Mouse (Mus musculus): ENCODE results near the gene Srebf2. TPM values are rescaled to one million over a fixed set of nuclear protein-coding genes. Genes with fewer than 3 reads are reported as not detected.

Srebf2 gene
- total and polyA plus RNA-seq, 2 experiments from 2014 or later: 171 to 193 TPM

- peaks cover 27% of the 10 kb centered on the region for H3K27me3 ChIP-seq (ENCODE audit: insufficient read depth, low read length)
- H3K36me3 ChIP-seq (ENCODE audit: insufficient read depth): peaks cover 41% of the 10 kb centered on the region
- no peak overlapping the region for H3K9ac ChIP-seq
- 0 out of 2 replicates have a peak, but pooled peaks cover 3% of the 10 kb centered on the region for H3K4me1 ChIP-seq (ENCODE audit: insufficient read depth)
- H3K4me2 ChIP-seq (ENCODE audit: low read depth): no peak overlapping the region
- H3K4me3 ChIP-seq (ENCODE audit: low read depth, low read length): no peak overlapping the region
- ATAC-seq (no peak), DNase-seq (no peak)
- no peak for TF ChIP-seq CTCF (IDR thresholded peaks at IDR 0.05; ENCODE audit: low read depth)
- no peak overlapping the region for H3K27ac ChIP-seq (ENCODE audit: low read depth, low read length)
- WGBS: 19% methylated on average over 34 of the region's 34 CpGs
- no peaks in the 10 kb centered on the region for H3K9me3 ChIP-seq (ENCODE audit: low read length)
Observed at GRCm38 (mm10) chr15:82207105-82207459, 60.1 kb downstream of the Srebf2 start.

GRCm38 (mm10) chr15:82207504-82208219 lies 60.7 kb downstream of the Srebf2 start:
- Histone ChIP-seq H3K4me1 (ENCODE audit: insufficient read depth) (0 out of 2 replicates have a peak, but pooled peaks cover 3% of the 10 kb centered on the region), H3K9me3 (ENCODE audit: low read length) (no peaks in the 10 kb centered on the region), H3K4me2 (ENCODE audit: low read depth) (no peak overlapping the region), H3K36me3 (ENCODE audit: insufficient read depth) (peaks cover 35% of the 10 kb centered on the region), H3K9ac (no peak overlapping the region), H3K4me3 (ENCODE audit: low read depth, low read length) (no peak overlapping the region), H3K27me3 (ENCODE audit: insufficient read depth, low read length) (peaks cover 32% of the 10 kb centered on the region), H3K27ac (ENCODE audit: low read depth, low read length) (no peak overlapping the region)
- no peak for ATAC-seq
- 19% methylated on average over 30 of the region's 30 CpGs for WGBS
- no peak for DNase-seq
- TF ChIP-seq CTCF (IDR thresholded peaks at IDR 0.05; ENCODE audit: low read depth): no peak

- Histone ChIP-seq H3K27ac (ENCODE audit: low read depth, low read length) (no peak overlapping the region), H3K4me1 (ENCODE audit: insufficient read depth) (0 out of 2 replicates have a peak, but pooled peaks cover 3% of the 10 kb centered on the region), H3K9me3 (ENCODE audit: low read length) (no peaks in the 10 kb centered on the region), H3K27me3 (ENCODE audit: insufficient read depth, low read length) (peaks cover 35% of the 10 kb centered on the region), H3K4me3 (ENCODE audit: low read depth, low read length) (no peak overlapping the region), H3K4me2 (ENCODE audit: low read depth) (no peak overlapping the region), H3K9ac (no peak overlapping the region), H3K36me3 (ENCODE audit: insufficient read depth) (peaks cover 29% of the 10 kb centered on the region)
- ATAC-seq: no peak
- no peak for TF ChIP-seq CTCF (IDR thresholded peaks at IDR 0.05; ENCODE audit: low read depth)
- 82% methylated on average over 8 of the region's 8 CpGs for WGBS
- DNase-seq: no peak
Observed at GRCm38 (mm10) chr15:82208307-82208706, 61.3 kb downstream of the Srebf2 start.

- Histone ChIP-seq H3K27ac (ENCODE audit: low read depth, low read length) (no peak overlapping the region), H3K4me2 (ENCODE audit: low read depth) (no peak overlapping the region), H3K9ac (no peak overlapping the region), H3K4me1 (ENCODE audit: insufficient read depth) (0 out of 2 replicates have a peak, but pooled peaks cover 3% of the 10 kb centered on the region), H3K4me3 (ENCODE audit: low read depth, low read length) (no peak overlapping the region), H3K36me3 (ENCODE audit: insufficient read depth) (peaks cover 18% of the 10 kb centered on the region), H3K9me3 (ENCODE audit: low read length) (no peaks in the 10 kb centered on the region), H3K27me3 (ENCODE audit: insufficient read depth, low read length) (peaks cover 39% of the 10 kb centered on the region)
- TF ChIP-seq CTCF (IDR thresholded peaks at IDR 0.05; ENCODE audit: low read depth): no peak
- DNase-seq (no peak), ATAC-seq (no peak)
- 81% methylated on average over 13 of the region's 13 CpGs for WGBS
Observed at GRCm38 (mm10) chr15:82209295-82210050, 62.5 kb downstream of the Srebf2 start.

GRCm38 (mm10) chr15:82210801-82211200 lies 63.8 kb downstream of the Srebf2 start:
- H3K9ac ChIP-seq: no peak overlapping the region
- H3K4me2 ChIP-seq (ENCODE audit: low read depth): no peak overlapping the region
- peaks cover 42% of the 10 kb centered on the region for H3K27me3 ChIP-seq (ENCODE audit: insufficient read depth, low read length)
- H3K27ac ChIP-seq (ENCODE audit: low read depth, low read length): no peak overlapping the region
- DNase-seq (no peak), ATAC-seq (no peak)
- peaks cover 5% of the 10 kb centered on the region for H3K36me3 ChIP-seq (ENCODE audit: insufficient read depth)
- TF ChIP-seq CTCF (IDR thresholded peaks at IDR 0.05; ENCODE audit: low read depth): no peak
- no peak overlapping the region for H3K4me3 ChIP-seq (ENCODE audit: low read depth, low read length)
- H3K9me3 ChIP-seq (ENCODE audit: low read length): no peaks in the 10 kb centered on the region
- H3K4me1 ChIP-seq (ENCODE audit: insufficient read depth): 0 out of 2 replicates have a peak, but pooled peaks cover 3% of the 10 kb centered on the region
- WGBS: 45% methylated on average over 1 of the region's 1 CpGs

GRCm38 (mm10) chr15:82211281-82211680 lies 64.3 kb downstream of the Srebf2 start:
- Histone ChIP-seq H3K4me3 (ENCODE audit: low read depth, low read length) (peak overlapping the region; percentile 42), H3K9me3 (ENCODE audit: low read length) (no peaks in the 10 kb centered on the region), H3K27me3 (ENCODE audit: insufficient read depth, low read length) (peaks cover 41% of the 10 kb centered on the region), H3K36me3 (ENCODE audit: insufficient read depth) (0 out of 2 replicates have a peak, but pooled peaks cover under 1% of the 10 kb centered on the region), H3K4me2 (ENCODE audit: low read depth) (peak overlapping the region; percentile 72; the same call in 1 of the 2 replicates), H3K27ac (ENCODE audit: low read depth, low read length) (no peak overlapping the region), H3K9ac (no peak overlapping the region), H3K4me1 (ENCODE audit: insufficient read depth) (peaks cover 3% of the 10 kb centered on the region; the same call in 1 of the 2 replicates)
- DNase-seq (no peak), ATAC-seq (no peak)
- 4% methylated on average over 11 of the region's 11 CpGs for WGBS
- no peak for TF ChIP-seq CTCF (IDR thresholded peaks at IDR 0.05; ENCODE audit: low read depth)

Data from forebrain, postnatal 0 days (tissue).